Mouse (Mus musculus): ENCODE data around the gene Hpcal1.

GRCm38 (mm10) chr12:17737808-17738207 is 47.2 kb downstream of the Hpcal1 start:
- no peak for TF ChIP-seq CTCF (IDR thresholded peaks at IDR 0.05; ENCODE audit: extremely low read depth, insufficient read depth, insufficient read length, insufficient replicate concordance)
- no peak for TF ChIP-seq POLR2A (IDR thresholded peaks at IDR 0.05; ENCODE audit: low read depth, low read length)
